14 mouse cellular contexts compared by ENCODE assay signal in the genomic region with DNA sequence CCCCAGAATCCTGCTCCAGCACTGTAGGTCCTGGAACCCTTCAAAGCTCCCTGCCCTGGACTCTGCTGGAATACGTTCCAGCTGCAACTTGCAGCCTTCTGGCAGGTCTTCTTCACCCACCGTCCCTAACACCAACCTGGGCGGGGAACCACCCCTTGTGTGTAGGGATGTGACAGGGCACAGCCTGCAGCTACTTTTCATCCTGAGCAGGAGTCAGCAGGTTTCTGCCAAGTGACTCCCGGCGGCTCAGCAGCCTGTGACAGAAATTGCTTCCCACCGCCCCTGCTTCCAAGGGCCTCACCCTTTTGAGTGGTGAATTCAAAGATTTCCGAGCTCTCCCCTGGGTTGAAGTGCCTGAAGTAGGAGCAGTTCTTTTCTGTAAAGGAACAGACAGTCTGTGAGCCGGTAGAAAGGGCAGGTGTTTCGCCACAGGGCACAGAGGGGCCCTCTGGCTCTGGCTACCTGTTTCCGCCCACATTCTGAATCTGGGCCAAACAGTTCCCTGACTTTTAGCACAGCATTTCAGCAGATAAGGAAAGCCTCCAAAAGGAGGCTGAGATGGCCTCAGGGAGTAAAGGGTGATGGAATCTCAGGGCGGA. TPM values are rescaled to one million over a fixed set of nuclear protein-coding genes. Genes with fewer than 3 reads are reported as not detected.
DNase-seq lines count a peak whose midpoint lies in the region; ATAC-seq and TF ChIP-seq lines count a peak whose summit lies in the region.
"Had no signal": no experiment of that assay in that cellular context is flagged by ENCODE, and none has a peak within 500 bp of the region (broad histone marks: within the 10 kb centered on the region; RNA-seq: fewer than 3 reads in every experiment).

No protein-coding gene starts in this region.

- H3K4me3 ChIP-seq in hindbrain, embryonic 10.5 days, result no peak overlapping the region
- no peak overlapping the region for H3K4me3 ChIP-seq in hindbrain, embryonic 14.5 days (replicated peaks; ENCODE audit: low read length)
- H3K4me3 ChIP-seq in myocyte, result no peak overlapping the region

- no peaks in the 10 kb centered on the region for H3K36me3 ChIP-seq in hindbrain, embryonic 10.5 days
- H3K36me3 ChIP-seq in hindbrain, embryonic 14.5 days (replicated peaks; ENCODE audit: control insufficient read depth, insufficient read depth), result no peaks in the 10 kb centered on the region
- H3K36me3 ChIP-seq in myocyte (ENCODE audit: control insufficient read depth, insufficient read depth), result peaks cover 14% of the 10 kb centered on the region

- WGBS in hindbrain, embryonic 10.5 days, result 61% methylated on average over 11 of the region's 11 CpGs
- 66% methylated on average over 11 of the region's 11 CpGs for WGBS in hindbrain, embryonic 14.5 days

- H3K4me1 ChIP-seq in hindbrain, embryonic 10.5 days (replicated peaks), result peaks cover 53% of the 10 kb centered on the region
- H3K4me1 ChIP-seq in hindbrain, embryonic 14.5 days (replicated peaks; ENCODE audit: control insufficient read depth, insufficient read depth, low read length), result peaks cover 16% of the 10 kb centered on the region

- H3K9me3 ChIP-seq in hindbrain, embryonic 10.5 days, result no peaks in the 10 kb centered on the region
- no peaks in the 10 kb centered on the region for H3K9me3 ChIP-seq in hindbrain, embryonic 14.5 days (ENCODE audit: control insufficient read depth, low read length)

- H3ac ChIP-seq in myocyte (ENCODE audit: control insufficient read depth, insufficient read length), result no peak overlapping the region

- DNase-seq in hindbrain, embryonic 10.5 days (ENCODE audit: low spot score), result no peak
- DNase-seq in hindbrain, embryonic 14.5 days (ENCODE audit: low spot score), result no peak
- DNase-seq in testis, postnatal 14 days (ENCODE audit: low spot score), result peak; percentile 29
- no peak for DNase-seq in testis, postnatal 10 days (ENCODE audit: low spot score)
- peak; percentile 32 to 46 for DNase-seq in kidney, postnatal 4 days
- DNase-seq in heart, postnatal 10 days, result no peak
- DNase-seq in adrenal gland, postnatal 10 days, result no peak
- DNase-seq: right cerebral cortex, adult 18-20 months had no signal

- peak overlapping the region; percentile 67 for H3K27ac ChIP-seq in hindbrain, embryonic 10.5 days
- no peak overlapping the region for H3K27ac ChIP-seq in hindbrain, embryonic 14.5 days
- H3K27ac ChIP-seq: macrophage had no signal

- intact Hi-C loops in heart, postnatal 10 days (cut with DNase I), result no loop called here

- TF ChIP-seq POLR2A in myocyte (IDR thresholded peaks at IDR 0.05; ENCODE audit: insufficient read length, low read depth), result peak; percentile 19

- no peak overlapping the region; the same call in 1 of the 2 replicates for H3K9ac ChIP-seq in hindbrain, embryonic 14.5 days

- peaks cover 21% of the 10 kb centered on the region for H3K27me3 ChIP-seq in hindbrain, embryonic 10.5 days (ENCODE audit: insufficient read depth, poor library complexity, severe bottlenecking)
- H3K27me3 ChIP-seq in hindbrain, embryonic 14.5 days (ENCODE audit: control insufficient read depth, insufficient read depth, low read length), result no peaks in the 10 kb centered on the region
- H3K27me3 ChIP-seq in myocyte (ENCODE audit: control insufficient read depth, insufficient read depth, insufficient read length), result no peaks in the 10 kb centered on the region

- ATAC-seq in hindbrain, embryonic 14.5 days (ENCODE audit: low FRiP score), result no peak

- H3K4me2 ChIP-seq in hindbrain, embryonic 14.5 days (replicated peaks), result no peak overlapping the region
- H3K4me2 ChIP-seq in myocyte (ENCODE audit: low read depth), result no peak overlapping the region

- H3K79me2 ChIP-seq in myocyte (ENCODE audit: control insufficient read depth, insufficient read depth), result no peaks in the 10 kb centered on the region

TF ChIP-seq in myocyte, 11 proteins besides CTCF, POLR2A, EP300 and RAD21:
- TF ChIP-seq POLR2AphosphoS2 (IDR thresholded peaks at IDR 0.05; ENCODE audit: insufficient read length, low read depth) (no peak), TCF12 (IDR thresholded peaks at IDR 0.05; ENCODE audit: insufficient read depth, poor library complexity, severe bottlenecking) (no peak), CEBPB (IDR thresholded peaks at IDR 0.05; ENCODE audit: insufficient read depth, poor library complexity, severe bottlenecking) (no peak), MYOG (IDR thresholded peaks at IDR 0.05; ENCODE audit: control insufficient read depth in 1 of 3, insufficient read depth in 1 of 3, insufficient read length in 2 of 3, low read depth in 2 of 3) (no peak), USF1 (IDR thresholded peaks at IDR 0.05; ENCODE audit: low read depth) (no peak), E2F4 (IDR thresholded peaks at IDR 0.05; ENCODE audit: insufficient read depth) (no peak), REST (IDR thresholded peaks at IDR 0.05; ENCODE audit: insufficient read depth, insufficient read length) (no peak), MYOD1 (IDR thresholded peaks at IDR 0.05; ENCODE audit: control insufficient read depth in 1 of 3, insufficient read length in 2 of 3, low read depth in 2 of 3) (no peak), MAX (IDR thresholded peaks at IDR 0.05; ENCODE audit: low read depth) (no peak), TCF3 (IDR thresholded peaks at IDR 0.05; ENCODE audit: insufficient read length, low read depth) (no peak)

RNA-seq across cellular contexts. Expression of gene Cacng1, which starts 10.7 kb away (rescaled TPM):
- 0.16 and 0.26 TPM in 2 replicates for polyA plus RNA-seq in hindbrain, embryonic 10.5 days (2016; fragmentation: Nextera tagmentation; extraction: Ambion mirVana)
- 0.17 and 0.52 TPM in 2 replicates for polyA plus RNA-seq in hindbrain, embryonic 14.5 days (2014; fragmentation: Nextera tagmentation; extraction: Ambion mirVana)
- polyA plus RNA-seq in myocyte (2012; fragmentation: generic; extraction: Trizol), result 603 TPM
- total RNA-seq in heart, postnatal 10 days (2021), result not detected
- total RNA-seq in adrenal gland, postnatal 10 days (2021), result 10 to 100 TPM in 1 of 2 experiments, 1 to 10 TPM in 1; 5.6 to 13.3 TPM
- total RNA-seq: granulocyte monocyte progenitor cell, adult 5-6 weeks; heart, postnatal 25 days; left cerebral cortex, postnatal 36 days; MEL had no signal
- polyA plus RNA-seq: macrophage had no signal

Comparison
In these comparisons a context has a peak if more than half of its experiments do, and no peak if none do; other contexts are left out.
1. DNase-seq: peak in testis, postnatal 14 days (single experiment) and kidney, postnatal 4 days (2 of 2); none in hindbrain, embryonic 10.5 days (single experiment), hindbrain, embryonic 14.5 days (single experiment), testis, postnatal 10 days (single experiment), heart, postnatal 10 days (0 of 2) and adrenal gland, postnatal 10 days (single experiment).
2. RNA of gene Cacng1, which starts 10.7 kb away (polyA plus RNA-seq): 603 TPM in myocyte (single experiment); 0.17 to 0.52 TPM in hindbrain, embryonic 14.5 days and 0.16 to 0.26 TPM in hindbrain, embryonic 10.5 days; every median in the first group is over 100 times any median in the second.